Mouse (Mus musculus) limb, embryonic 14.5 days (tissue): ENCODE measurements around the gene 1700001O22Rik. TPM values are rescaled to one million over a fixed set of nuclear protein-coding genes. Genes with fewer than 3 reads are reported as not detected.

ENCODE experiments used
- ATAC-seq: fragments of 200-750 bp; cut with Nextera tagmentation; 2 replicates; pipeline ENCODE4 v1.8.0; 2017; ENCODE audit warnings: low read depth, moderate number of reproducible peaks, moderate TSS enrichment; ENCODE audit not compliant: low FRiP score
- DNase-seq: peaks from one replicate; pipeline ENCODE4 v3.0.0-alpha.2; 2015; ENCODE audit warnings: low spot score
- H3K27ac ChIP-seq: fragments of 300-500 bp; sonication (generic); replicated peaks from 2 replicates; pipeline ENCODE4 v1.5.1; 2014; ENCODE audit warnings: low read depth, mild to moderate bottlenecking, low read length, moderate library complexity, mixed read lengths
- H3K27me3 ChIP-seq: fragments of 300-500 bp; sonication (generic); 2 replicates; pipeline ENCODE4 v1.6.1; 2014; ENCODE audit warnings: low read length, mixed read lengths; ENCODE audit not compliant: control insufficient read depth, insufficient read depth
- H3K36me3 ChIP-seq: fragments of 300-500 bp; sonication (generic); 2 replicates; pipeline ENCODE4 v1.6.1; 2014; ENCODE audit warnings: mild to moderate bottlenecking, low read length, moderate library complexity, mixed read lengths; ENCODE audit not compliant: control insufficient read depth, insufficient read depth
- H3K4me1 ChIP-seq: fragments of 300-500 bp; sonication (generic); 2 replicates; pipeline ENCODE4 v1.6.1; 2014; ENCODE audit warnings: antibody characterized with exemption, low read length, mixed read lengths; ENCODE audit not compliant: control insufficient read depth, insufficient read depth
- H3K4me2 ChIP-seq: fragments of 300-500 bp; sonication (generic); replicated peaks from 2 replicates; pipeline ENCODE4 v1.6.1; 2014; ENCODE audit warnings: low read depth, mild to moderate bottlenecking, low read length, moderate library complexity; ENCODE audit not compliant: severe bottlenecking
- H3K4me3 ChIP-seq: fragments of 300-500 bp; sonication (generic); replicated peaks from 2 replicates; pipeline ENCODE4 v1.5.1; 2014; ENCODE audit warnings: low read length
- H3K9ac ChIP-seq: fragments of 300-500 bp; sonication (generic); 2 replicates; pipeline ENCODE4 v1.6.1; 2014; ENCODE audit warnings: mild to moderate bottlenecking, low read depth, low read length, moderate library complexity; ENCODE audit not compliant: severe bottlenecking
- H3K9me3 ChIP-seq: fragments of 300-500 bp; sonication (generic); 2 replicates; pipeline ENCODE4 v1.6.1; 2016; ENCODE audit warnings: low read length; ENCODE audit not compliant: control insufficient read depth
- POLR2A ChIP-seq: fragments of 200-500 bp; IDR thresholded peaks from 2 replicates; pipeline ENCODE4 v1.8.0; 2012; ENCODE audit warnings: inconsistent platforms, mild to moderate bottlenecking, moderate library complexity, borderline replicate concordance; ENCODE audit not compliant: insufficient read depth, insufficient read length; ENCODE audit errors: extremely low read depth
- WGBS: fragments of 180-500 bp; shearing (Covaris S2); extraction: QIAGEN DNeasy Blood & Tissue Kit; methylation state at CpG from one replicate; pipeline ENCODE4 v1.1.7; 2014; 5-methylcytosine and 5-hydroxymethylcytosine counted together
- polyA plus RNA-seq, 2 experiments: library from polyadenylated mRNA; depleted of rRNA in 1 of 2; stranded (reverse) in 1 of 2; unstranded in 1 of 2; fragments of >200 nt; fragmentation: Nextera tagmentation in 1 of 2; extraction: Ambion mirVana in 1 of 2; gene quantifications; 2 replicates each; pipeline versions ENCODE4 v1.2.1 to v1.2.3; 2012 to 2014

Gene 1700001O22Rik
- polyA plus RNA-seq, 2 experiments = 3.4 TPM

- Histone ChIP-seq H3K9me3 (no peaks in the 10 kb centered on the region), H3K27me3 (no peaks in the 10 kb centered on the region), H3K4me1 (peaks cover 47% of the 10 kb centered on the region), H3K4me3 (no peak overlapping the region), H3K27ac (peak overlapping the region; percentile 79), H3K9ac (no peak overlapping the region; the same call in 1 of the 2 replicates), H3K36me3 (no peaks in the 10 kb centered on the region), H3K4me2 (0 out of 2 replicates have a peak overlapping the region, but pooled peaks have one; percentile 0)
- TF ChIP-seq POLR2A = no peak
- WGBS = 12% methylated on average over 5 of the region's 5 CpGs
- DNase-seq (peak; percentile 92), ATAC-seq (peak; percentile 51; the same call in 1 of the 2 replicates)
Observed at GRCm38 (mm10) chr2:30833644-30834043, 30.2 kb upstream of the 1700001O22Rik start.

- Histone ChIP-seq H3K27me3 (no peaks in the 10 kb centered on the region), H3K4me3 (no peak within 1 kb of the TSS), H3K4me1 (peaks cover 35% of the 10 kb centered on the region), H3K27ac (no peak within 1 kb of the TSS), H3K9me3 (no peaks in the 10 kb centered on the region), H3K9ac (no peak within 1 kb of the TSS), H3K36me3 (peaks cover 12% of the 10 kb centered on the region), H3K4me2 (no peak within 1 kb of the TSS)
- ATAC-seq (no peak), DNase-seq (no peak)
- WGBS = 8% methylated on average over 4 of the region's 4 CpGs
- no peak for TF ChIP-seq POLR2A
Observed at GRCm38 (mm10) chr2:30830283-30830795, 26.9 kb upstream of the 1700001O22Rik start, which contains the start of gene Asb6. Gene Asb6, minus strand, starts transcription at chr2:30830333.

GRCm38 (mm10) chr2:30829315-30829714 is 25.9 kb upstream of the 1700001O22Rik start:
- peaks cover 22% of the 10 kb centered on the region for H3K36me3 ChIP-seq
- H3K27ac ChIP-seq = no peak overlapping the region
- ATAC-seq (no peak), DNase-seq (no peak)
- H3K4me1 ChIP-seq = peaks cover 27% of the 10 kb centered on the region
- no peak overlapping the region for H3K9ac ChIP-seq
- 43% methylated on average over 5 of the region's 5 CpGs for WGBS
- H3K4me2 ChIP-seq = no peak overlapping the region
- no peak overlapping the region for H3K4me3 ChIP-seq
- H3K27me3 ChIP-seq = no peaks in the 10 kb centered on the region
- H3K9me3 ChIP-seq = no peaks in the 10 kb centered on the region
- no peak for TF ChIP-seq POLR2A

- peaks cover 15% of the 10 kb centered on the region for H3K4me1 ChIP-seq
- no peak for TF ChIP-seq POLR2A
- H3K27ac ChIP-seq = peak overlapping the region; percentile 39; the same call in 1 of the 2 replicates
- H3K9me3 ChIP-seq = no peaks in the 10 kb centered on the region
- H3K4me3 ChIP-seq = peak overlapping the region; percentile 92
- peak; percentile 94 for DNase-seq
- H3K36me3 ChIP-seq = peaks cover 36% of the 10 kb centered on the region
- WGBS = 0% methylated on average over 63 of the region's 63 CpGs
- H3K4me2 ChIP-seq = peak overlapping the region; percentile 88
- peak overlapping the region; percentile 79 for H3K9ac ChIP-seq
- no peaks in the 10 kb centered on the region for H3K27me3 ChIP-seq
- peak; percentile 91 for ATAC-seq
Observed at GRCm38 (mm10) chr2:30827749-30828475, 24.5 kb upstream of the 1700001O22Rik start.

GRCm38 (mm10) chr2:30826825-30827748 is 23.6 kb upstream of the 1700001O22Rik start:
- DNase-seq (peak; percentile 39), ATAC-seq (no peak)
- H3K27ac ChIP-seq = peak overlapping the region; percentile 39; the same call in 1 of the 2 replicates
- no peaks in the 10 kb centered on the region for H3K9me3 ChIP-seq
- TF ChIP-seq POLR2A = no peak
- H3K9ac ChIP-seq = peak overlapping the region; percentile 79
- WGBS = 32% methylated on average over 26 of the region's 26 CpGs
- H3K27me3 ChIP-seq = no peaks in the 10 kb centered on the region
- H3K4me3 ChIP-seq = peak overlapping the region; percentile 92
- peak overlapping the region; percentile 88 for H3K4me2 ChIP-seq
- H3K36me3 ChIP-seq = peaks cover 44% of the 10 kb centered on the region
- peaks cover 11% of the 10 kb centered on the region for H3K4me1 ChIP-seq
